Mouse (Mus musculus) ES-CJ7 (cell line): ENCODE results near the gene Top2a.
"Not testable (repeated sequence)": the region's sequence is repeated elsewhere in the genome, so short reads cannot be mapped to it uniquely, and the experiment has no call there.

ENCODE experiments used
- DNase-seq: peaks from one replicate; pipeline ENCODE4 v3.0.0; 2011; ENCODE audit warnings: low read depth, low spot score

Top2a gene

GRCm38 (mm10) chr11:99041051-99041729, 17.2 kb upstream of the Top2a start, which contains the start of gene Igfbp4:
TSS of gene Igfbp4 (plus strand) at chr11:99041244.
- DNase-seq: no peak

GRCm38 (mm10) chr11:99040346-99040974, 16.5 kb upstream of the Top2a start:
- DNase-seq: peak; percentile 58

GRCm38 (mm10) chr11:99039782-99040181, 15.8 kb upstream of the Top2a start:
- DNase-seq: peak; percentile 96

GRCm38 (mm10) chr11:99036254-99036653, 12.3 kb upstream of the Top2a start:
- DNase-seq: no peak

GRCm38 (mm10) chr11:99035350-99035749, 11.4 kb upstream of the Top2a start:
- peak; percentile 57 for DNase-seq

GRCm38 (mm10) chr11:99026899-99027440, 3.0 kb upstream of the Top2a start:
- DNase-seq: no peak

- peak; percentile 80 for DNase-seq
Measured at GRCm38 (mm10) chr11:99025878-99026277, 1.9 kb upstream of the Top2a start.

GRCm38 (mm10) chr11:99024468-99025134, 612 bp upstream of the Top2a start:
- DNase-seq: no peak

- DNase-seq: no peak
Measured at GRCm38 (mm10) chr11:99023094-99023493, 895 bp downstream of the Top2a start.

- DNase-seq: no peak
Measured at GRCm38 (mm10) chr11:99022384-99022933, 1.5 kb downstream of the Top2a start.

- no peak for DNase-seq
Measured at GRCm38 (mm10) chr11:99019844-99020243, 4.1 kb downstream of the Top2a start.

- no peak for DNase-seq
Measured at GRCm38 (mm10) chr11:99013856-99014255, 10.1 kb downstream of the Top2a start.

- DNase-seq: no peak
Measured at GRCm38 (mm10) chr11:99010706-99011105, 13.3 kb downstream of the Top2a start.

GRCm38 (mm10) chr11:99010124-99010523, 13.9 kb downstream of the Top2a start:
- no peak for DNase-seq

GRCm38 (mm10) chr11:99006788-99007187, 17.2 kb downstream of the Top2a start:
- no peak for DNase-seq

GRCm38 (mm10) chr11:98999243-98999642, 24.7 kb downstream of the Top2a start:
- DNase-seq: no peak

- no peak for DNase-seq
Measured at GRCm38 (mm10) chr11:98998776-98999175, 25.2 kb downstream of the Top2a start.

- no peak for DNase-seq
Measured at GRCm38 (mm10) chr11:98997659-98998058, 26.3 kb downstream of the Top2a start.

- no peak for DNase-seq
Measured at GRCm38 (mm10) chr11:98995987-98996386, 28.0 kb downstream of the Top2a start.

GRCm38 (mm10) chr11:98990866-98991265, 33.1 kb downstream of the Top2a start:
- no peak for DNase-seq

- not testable (repeated sequence) for DNase-seq
Measured at GRCm38 (mm10) chr11:98988260-98988659, 35.7 kb downstream of the Top2a start.

- DNase-seq: no peak
Measured at GRCm38 (mm10) chr11:98985542-98985941, 38.4 kb downstream of the Top2a start.
